Mouse (Mus musculus): Measurements from ENCODE around the gene Slc39a11.
"Not testable (repeated sequence)": the region's sequence is repeated elsewhere in the genome, so short reads cannot be mapped to it uniquely, and the experiment has no call there.

Gene Slc39a11

DNA sequence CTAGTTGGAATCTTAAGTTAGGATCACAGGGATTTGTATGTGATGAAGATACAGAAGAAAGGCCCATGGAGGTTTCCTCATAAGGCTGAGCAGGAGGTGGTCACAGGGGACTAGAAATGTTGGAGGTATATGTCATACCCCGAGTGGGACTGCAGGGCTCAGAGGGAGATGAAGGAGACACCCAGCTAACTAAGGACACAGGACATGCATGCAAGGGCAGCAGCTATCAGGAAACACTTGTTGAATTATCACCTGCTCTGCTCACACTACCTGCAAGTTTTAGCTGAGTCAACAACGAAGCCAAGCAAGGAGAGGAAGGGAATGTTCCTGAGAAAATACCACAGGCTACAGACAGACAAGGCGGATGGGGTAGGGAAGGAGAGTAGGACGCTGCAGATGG is 17.8 kb upstream of the Slc39a11 start:
- no peak for DNase-seq (ENCODE audit: low spot score)

- DNase-seq (ENCODE audit: low spot score), result no peak
These were observed 17.2 kb upstream of the Slc39a11 start for GRCm38 (mm10) chr11:113667122-113667521.

DNA sequence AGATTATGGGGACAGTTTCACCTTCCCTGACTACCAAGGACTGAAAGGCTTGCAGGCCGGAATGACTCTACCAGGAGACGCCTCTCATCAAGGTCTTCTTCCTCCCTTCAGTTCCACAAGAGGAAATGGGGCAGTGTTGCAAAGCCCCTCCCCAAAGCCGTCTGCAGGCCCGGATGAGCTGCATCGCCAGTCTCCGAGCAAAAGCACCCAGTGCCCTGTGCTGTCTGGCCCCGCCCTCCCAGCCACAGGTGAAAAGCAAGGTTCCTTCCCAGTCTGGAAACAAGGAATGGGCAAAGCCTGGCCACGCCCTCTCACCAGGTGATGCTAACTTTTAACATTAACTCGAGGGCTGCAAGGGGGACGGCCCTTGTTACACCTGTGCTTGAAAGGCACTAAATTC is 16.8 kb upstream of the Slc39a11 start:
- DNase-seq (ENCODE audit: low spot score), result no peak

- no peak for DNase-seq (ENCODE audit: low spot score)
These were observed 16.3 kb upstream of the Slc39a11 start for GRCm38 (mm10) chr11:113666205-113666604.

- DNase-seq (ENCODE audit: low spot score), result no peak
These were observed 14.4 kb upstream of the Slc39a11 start for GRCm38 (mm10) chr11:113664279-113664678.

- DNase-seq (ENCODE audit: low spot score), result no peak
These were observed 12.0 kb upstream of the Slc39a11 start for GRCm38 (mm10) chr11:113661835-113662351.

DNA sequence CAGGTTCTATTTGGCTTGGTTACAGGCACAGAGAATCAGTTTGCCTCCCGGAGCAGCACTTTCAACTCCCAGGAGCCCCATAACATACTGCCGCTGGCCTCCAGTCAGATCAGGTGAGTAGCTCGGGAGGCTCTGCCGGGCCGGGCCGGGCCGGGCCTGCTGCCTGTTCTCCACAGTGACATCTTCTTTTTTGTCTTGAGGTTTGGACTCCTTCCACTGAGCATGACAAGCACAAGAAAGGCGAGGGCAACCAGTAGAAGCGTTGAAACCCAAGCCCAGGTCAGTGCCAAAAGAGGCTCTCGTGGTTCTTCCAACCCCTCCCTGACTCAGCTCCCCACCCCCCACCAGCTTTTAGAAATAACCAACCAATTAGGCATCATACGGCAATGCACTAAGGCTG is 11.1 kb upstream of the Slc39a11 start:
- DNase-seq (ENCODE audit: low spot score), result no peak

GRCm38 (mm10) chr11:113660213-113660612 is 10.3 kb upstream of the Slc39a11 start:
- DNase-seq (ENCODE audit: low spot score), result not testable (repeated sequence)

DNA sequence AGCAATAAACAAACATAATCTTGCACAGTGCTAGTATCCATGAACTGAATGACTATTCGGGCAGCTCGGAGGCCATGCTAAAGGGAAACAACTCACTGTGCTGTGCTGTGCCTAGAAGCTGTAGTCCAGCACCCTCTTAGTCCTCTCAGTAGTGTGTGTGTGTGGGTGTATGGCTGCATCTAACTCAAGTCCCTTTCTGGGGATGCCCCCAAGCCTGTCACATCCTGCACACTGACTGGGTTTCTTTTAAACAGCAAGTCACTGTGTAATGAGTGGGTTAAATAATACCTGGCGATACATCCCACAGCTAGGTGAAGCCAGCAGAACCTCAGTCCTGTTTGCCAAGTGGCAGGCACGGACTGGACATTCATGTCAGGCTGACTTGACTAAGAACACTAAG is 8.9 kb upstream of the Slc39a11 start:
- no peak for DNase-seq (ENCODE audit: low spot score)

- no peak for DNase-seq (ENCODE audit: low spot score)
These were observed 8.4 kb upstream of the Slc39a11 start for GRCm38 (mm10) chr11:113658319-113658718.

DNA sequence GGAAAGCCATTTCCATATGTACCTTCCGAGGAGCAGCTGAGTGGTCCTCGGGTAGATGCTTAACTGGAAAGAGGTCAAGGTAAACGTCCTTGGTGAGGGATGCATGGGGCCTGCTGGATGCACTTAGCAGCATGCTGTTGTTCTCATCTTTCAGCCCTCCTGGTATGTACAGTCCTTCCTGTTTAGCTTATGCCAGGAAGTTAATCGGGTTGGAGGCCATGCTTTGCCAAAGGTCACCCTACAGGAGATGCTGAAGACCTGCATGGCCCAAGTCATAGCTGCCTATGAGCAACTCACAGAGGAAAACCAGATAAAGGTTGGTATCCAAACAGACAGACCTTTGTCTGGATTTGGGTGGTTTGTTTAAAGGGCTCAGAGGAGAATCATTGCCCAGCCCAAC is 7.3 kb upstream of the Slc39a11 start:
- no peak for DNase-seq (ENCODE audit: low spot score)

DNA sequence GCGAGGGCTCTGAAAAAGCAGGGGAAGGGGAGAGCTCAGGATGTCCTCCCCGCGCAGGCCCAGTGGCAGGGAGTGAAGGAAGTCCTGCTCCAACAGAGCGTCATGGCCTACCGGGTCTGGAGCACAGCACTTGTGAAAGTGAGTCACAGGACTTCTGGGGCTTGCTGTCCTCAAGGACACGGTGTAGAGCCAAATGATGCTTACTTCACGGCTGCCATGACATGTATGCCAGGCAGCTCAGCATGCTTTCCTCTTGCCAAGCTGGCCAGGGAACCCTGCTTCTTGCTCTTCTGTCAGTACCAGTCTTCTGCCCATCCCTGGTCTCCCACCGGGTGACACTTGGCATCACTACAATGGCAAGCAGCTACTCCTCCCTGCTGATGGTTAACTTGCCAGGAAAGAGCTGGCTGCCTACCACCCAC is 6.6 kb upstream of the Slc39a11 start:
- no peak for DNase-seq (ENCODE audit: low spot score)

GRCm38 (mm10) chr11:113654561-113655270 is 4.8 kb upstream of the Slc39a11 start:
- DNase-seq (ENCODE audit: low spot score), result no peak

DNA sequence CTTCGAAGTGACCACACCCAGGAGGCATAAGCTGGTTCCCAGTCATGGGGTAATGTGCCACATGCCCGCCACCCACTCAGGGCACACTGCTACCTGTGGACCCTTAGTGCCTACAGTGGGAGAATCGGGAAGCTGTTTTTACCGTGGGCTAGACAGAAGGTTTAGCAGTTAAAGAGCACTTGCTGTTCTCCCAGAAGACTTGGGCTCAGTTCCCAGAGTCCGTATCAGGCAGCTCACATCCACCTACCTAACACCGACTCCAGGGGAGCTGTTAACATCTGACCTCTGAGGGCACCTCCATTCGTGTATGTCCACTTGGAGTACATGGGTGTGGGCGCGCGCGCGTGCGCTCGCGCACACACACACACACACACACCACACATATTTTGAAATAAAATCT is 4.2 kb upstream of the Slc39a11 start:
- no peak for DNase-seq (ENCODE audit: low spot score)

GRCm38 (mm10) chr11:113652516-113652915 is 2.6 kb upstream of the Slc39a11 start:
- DNase-seq (ENCODE audit: low spot score), result no peak

- no peak for DNase-seq (ENCODE audit: low spot score)
These were observed 2.0 kb upstream of the Slc39a11 start for GRCm38 (mm10) chr11:113651907-113652273.

- DNase-seq (ENCODE audit: low spot score), result no peak
These were observed 1.5 kb upstream of the Slc39a11 start for GRCm38 (mm10) chr11:113651206-113651906.

GRCm38 (mm10) chr11:113648690-113649352 is 1.1 kb downstream of the Slc39a11 start, which contains the start of gene Cog1:
TSS of gene Cog1 (plus strand) at chr11:113649169.
- no peak for DNase-seq (ENCODE audit: low spot score)

DNA sequence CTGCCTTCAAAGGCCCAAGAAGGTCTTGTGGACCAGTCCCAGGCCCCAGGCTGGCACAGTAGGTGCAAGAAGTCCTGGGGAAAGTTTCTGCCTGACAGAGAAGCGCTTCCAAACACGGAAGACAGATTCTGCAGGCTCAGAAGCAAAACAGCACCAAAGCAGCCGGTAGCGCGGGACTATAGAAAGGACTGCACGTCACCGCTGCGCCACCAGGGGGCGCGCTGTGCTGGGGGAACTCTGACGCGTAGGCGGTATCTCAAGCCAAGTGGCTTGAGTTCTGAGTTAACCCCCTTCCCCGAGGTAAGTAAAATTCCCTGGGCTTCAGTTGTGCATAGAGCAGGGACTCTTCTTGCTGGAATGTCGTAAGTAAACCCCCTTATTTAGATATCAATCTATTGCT is 1.7 kb downstream of the Slc39a11 start:
- peak; percentile 78 for DNase-seq (ENCODE audit: low spot score)

DNA sequence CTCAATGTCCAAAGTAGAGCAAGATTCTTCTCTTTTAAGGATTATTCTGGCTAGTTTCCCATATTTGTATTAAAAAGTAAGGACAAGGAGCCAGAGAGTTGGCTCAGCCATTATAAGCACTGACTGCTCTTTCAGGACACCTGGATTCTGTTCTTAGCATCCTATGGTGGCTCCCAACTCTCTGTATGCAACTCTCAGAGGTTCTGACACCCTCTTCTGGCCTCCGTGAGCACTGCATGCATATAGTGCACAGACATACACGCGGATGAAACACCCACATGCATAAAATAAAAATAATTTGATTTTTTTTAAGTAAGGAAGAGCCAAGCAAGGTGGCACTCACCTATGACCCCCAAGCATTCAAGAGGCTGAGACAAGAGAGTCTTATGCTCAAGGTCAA is 4.7 kb downstream of the Slc39a11 start:
- DNase-seq (ENCODE audit: low spot score), result no peak

DNA sequence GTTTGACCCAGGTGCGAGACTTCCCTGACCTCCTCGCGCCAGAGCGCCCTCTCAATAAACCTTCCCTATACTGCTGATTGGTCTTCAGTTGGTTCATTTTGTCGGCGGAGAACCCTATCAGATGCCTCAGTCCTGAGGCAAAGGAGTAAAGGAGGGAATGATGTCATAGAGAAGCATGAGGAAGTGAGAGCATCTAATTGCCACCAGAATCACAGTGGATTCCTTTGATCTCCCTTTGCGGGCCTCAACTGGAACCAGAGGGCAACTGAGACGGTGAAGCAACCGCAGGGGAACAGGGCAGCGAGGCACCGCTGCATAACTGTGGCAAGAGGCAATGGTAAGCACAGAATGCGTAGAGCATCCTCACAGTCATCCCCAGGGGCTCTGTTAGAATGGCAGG is 11.2 kb downstream of the Slc39a11 start:
- DNase-seq (ENCODE audit: low spot score), result no peak

DNA sequence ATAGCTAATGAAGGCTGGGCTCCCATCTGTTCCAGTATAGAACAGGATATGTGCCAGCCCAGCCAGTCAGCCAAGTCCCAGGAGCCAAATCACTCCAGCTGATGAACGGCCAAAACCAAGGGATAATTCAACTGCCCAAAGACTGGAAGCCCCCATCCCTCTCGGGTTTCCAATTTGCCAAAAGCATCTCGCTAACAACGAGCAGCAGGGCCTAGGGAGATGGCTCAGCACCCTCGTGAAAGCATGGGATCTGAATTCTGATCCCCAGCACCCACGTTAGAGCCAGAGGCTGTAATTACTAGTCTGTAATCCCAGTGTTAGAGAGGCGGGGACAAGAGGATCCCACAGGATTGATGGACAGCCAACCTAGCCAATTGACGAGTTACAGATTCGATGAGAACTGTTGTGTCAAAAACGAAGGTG is 15.2 kb downstream of the Slc39a11 start:
- no peak for DNase-seq (ENCODE audit: low spot score)

DNA sequence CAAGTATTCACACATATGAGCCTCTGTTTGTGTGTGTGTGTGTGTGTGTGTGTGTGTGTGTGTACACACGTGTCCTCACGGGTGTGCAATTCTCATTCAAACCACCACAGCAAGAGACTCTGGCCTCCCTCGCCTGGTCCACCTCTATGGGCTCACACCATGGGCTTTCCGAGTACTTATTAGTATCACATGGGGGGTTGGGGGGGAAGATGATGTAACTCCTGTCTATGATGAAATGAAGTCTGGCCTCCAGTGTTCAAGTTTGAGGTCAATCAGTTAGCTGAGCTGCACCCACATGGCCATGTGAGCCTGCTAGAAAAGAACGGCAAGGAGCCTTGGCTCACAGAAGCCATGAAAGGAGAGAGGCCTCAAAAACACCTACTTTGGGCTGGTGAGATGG is 16.5 kb downstream of the Slc39a11 start:
- no peak for DNase-seq (ENCODE audit: low spot score)
